Mouse (Mus musculus) embryonic fibroblast, embryonic 13.5 days (primary cell): ENCODE results near the gene Ank3. TPM values are rescaled to one million over a fixed set of nuclear protein-coding genes. Genes with fewer than 3 reads are reported as not detected.

Experiments used
- H3K27ac ChIP-seq: 2 replicates; pipeline ENCODE4 v1.5.1; 2012; ENCODE audit warnings: low read length, control low read depth, inconsistent platforms; ENCODE audit not compliant: insufficient read depth
- H3K4me1 ChIP-seq: 2 replicates; pipeline ENCODE4 v1.6.1; 2011; ENCODE audit warnings: low read length; ENCODE audit not compliant: control insufficient read depth, insufficient read depth
- H3K4me3 ChIP-seq: 2 replicates; pipeline ENCODE4 v1.5.1; 2011; ENCODE audit warnings: mild to moderate bottlenecking, control low read depth, low read length; ENCODE audit not compliant: insufficient read depth
- CTCF ChIP-seq: IDR thresholded peaks from 2 replicates; pipeline ENCODE4 v1.5.1; 2011; ENCODE audit warnings: mild to moderate bottlenecking, control low read depth, low read length, moderate library complexity, borderline replicate concordance; ENCODE audit not compliant: insufficient read depth
- POLR2A ChIP-seq: IDR thresholded peaks from 2 replicates; pipeline ENCODE4 v1.6.1; 2011; ENCODE audit warnings: low read depth, mild to moderate bottlenecking, control low read depth, low read length, moderate library complexity
- polyA plus RNA-seq: library from polyadenylated mRNA; stranded (reverse); fragments of >200 nt; gene quantifications from 2 replicates; pipeline ENCODE4 v1.2.4, GENCODE M21; 2011; ENCODE audit warnings: low read depth; ENCODE audit not compliant: missing spikeins, insufficient read length

The Ank3 gene
- polyA plus RNA-seq, 1 experiment: 21.6 TPM

DNA sequence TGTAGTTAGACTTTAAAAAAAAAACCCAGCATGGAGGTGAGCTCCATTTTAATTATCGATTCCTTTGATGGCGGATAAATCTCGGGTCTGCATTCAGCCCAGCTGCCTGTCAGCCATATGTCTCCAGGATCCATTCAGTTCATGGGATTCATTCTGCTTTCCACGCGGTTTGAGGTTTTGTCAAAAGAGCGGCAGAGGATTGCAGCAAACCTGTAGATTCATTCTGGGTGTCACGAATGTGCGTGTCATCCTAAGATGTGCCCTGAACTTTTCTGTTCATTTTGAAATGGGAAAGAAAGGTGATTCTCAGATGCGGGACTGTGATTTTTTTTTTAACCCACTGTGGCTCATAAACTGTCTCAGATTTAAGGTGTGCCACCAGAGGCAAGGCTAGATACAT is 136.1 kb downstream of the Ank3 start:
- TF ChIP-seq POLR2A (no peak), CTCF (no peak)
- Histone ChIP-seq H3K4me3 (peak overlapping the region; percentile 58), H3K27ac (peak overlapping the region; percentile 1), H3K4me1 (0 out of 2 replicates have a peak, but pooled peaks cover 6% of the 10 kb centered on the region)

GRCm38 (mm10) chr10:69535123-69535930 is 136.8 kb downstream of the Ank3 start:
- Histone ChIP-seq H3K27ac (peak overlapping the region; percentile 1), H3K4me3 (peak overlapping the region; percentile 58), H3K4me1 (0 out of 2 replicates have a peak, but pooled peaks cover 6% of the 10 kb centered on the region)
- TF ChIP-seq CTCF: no peak
- no peak for TF ChIP-seq POLR2A

- 0 out of 2 replicates have a peak, but pooled peaks cover 6% of the 10 kb centered on the region for H3K4me1 ChIP-seq
- no peak overlapping the region for H3K27ac ChIP-seq
- H3K4me3 ChIP-seq: peak overlapping the region; percentile 58; the same call in 1 of the 2 replicates
- TF ChIP-seq POLR2A (no peak), CTCF (no peak)
These were observed 137.3 kb downstream of the Ank3 start for GRCm38 (mm10) chr10:69535931-69536200.

DNA sequence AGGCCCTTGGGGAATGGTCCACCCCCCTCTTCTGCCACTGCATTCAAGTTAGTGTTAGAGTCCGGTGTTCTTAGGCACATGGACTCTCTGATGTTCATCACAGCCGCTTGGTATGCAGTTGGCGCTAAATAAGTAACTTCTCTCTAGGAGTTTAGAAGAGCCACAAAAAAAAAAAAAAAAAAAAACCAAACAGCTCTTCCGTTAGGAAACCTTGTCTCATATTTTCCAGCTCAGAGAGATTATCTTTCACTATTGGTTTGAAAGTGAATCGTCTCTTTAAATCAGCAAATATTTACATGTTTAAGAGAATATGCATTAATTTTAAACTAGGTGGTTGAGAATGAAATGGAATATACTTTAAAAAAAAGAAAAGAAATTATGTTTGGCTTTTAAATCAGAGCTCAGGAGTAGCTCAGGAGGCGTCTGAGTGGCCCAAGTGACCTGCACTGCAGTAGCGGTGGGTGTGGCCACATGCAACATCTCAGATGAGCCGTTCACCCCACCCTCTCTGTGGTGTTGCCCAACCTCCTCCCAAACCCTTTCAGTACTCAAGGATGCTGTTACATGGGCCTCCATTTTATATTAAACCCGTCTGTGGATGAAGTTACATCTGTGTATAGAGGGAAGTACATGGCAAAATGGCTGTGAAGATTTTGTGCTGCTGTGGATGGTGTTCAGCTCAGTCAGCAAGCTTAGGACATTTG is 138.0 kb downstream of the Ank3 start:
- H3K4me1 ChIP-seq: 0 out of 2 replicates have a peak, but pooled peaks cover 6% of the 10 kb centered on the region
- H3K4me3 ChIP-seq: no peak overlapping the region
- no peak overlapping the region for H3K27ac ChIP-seq
- TF ChIP-seq CTCF (no peak), POLR2A (no peak)

DNA sequence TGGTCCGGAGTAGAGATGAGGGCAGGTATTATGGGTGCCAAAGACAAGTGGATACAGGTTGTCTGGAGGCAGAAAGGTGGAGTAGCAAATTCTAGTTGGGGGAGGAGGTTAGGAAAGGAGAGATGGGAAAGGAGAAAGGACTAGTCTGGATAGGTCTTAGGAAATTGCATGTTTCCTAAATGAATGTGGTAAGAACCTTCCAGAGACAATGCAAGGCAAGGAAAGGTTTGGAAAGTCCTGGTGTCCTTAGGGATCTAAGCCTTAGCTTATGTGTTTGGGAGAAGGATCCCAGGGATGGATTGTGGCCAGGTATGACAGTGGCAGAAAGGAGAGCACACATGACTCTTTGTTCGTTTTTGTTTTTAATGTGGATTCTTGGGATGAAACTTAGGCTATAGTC is 139.7 kb downstream of the Ank3 start:
- Histone ChIP-seq H3K4me3 (no peak overlapping the region), H3K4me1 (0 out of 2 replicates have a peak, but pooled peaks cover 6% of the 10 kb centered on the region), H3K27ac (no peak overlapping the region)
- TF ChIP-seq CTCF (no peak), POLR2A (no peak)

GRCm38 (mm10) chr10:69542439-69542838 is 143.9 kb downstream of the Ank3 start:
- TF ChIP-seq POLR2A: no peak
- no peak for TF ChIP-seq CTCF
- H3K4me3 ChIP-seq: no peak overlapping the region
- H3K27ac ChIP-seq: no peak overlapping the region
- H3K4me1 ChIP-seq: 0 out of 2 replicates have a peak, but pooled peaks cover 3% of the 10 kb centered on the region

DNA sequence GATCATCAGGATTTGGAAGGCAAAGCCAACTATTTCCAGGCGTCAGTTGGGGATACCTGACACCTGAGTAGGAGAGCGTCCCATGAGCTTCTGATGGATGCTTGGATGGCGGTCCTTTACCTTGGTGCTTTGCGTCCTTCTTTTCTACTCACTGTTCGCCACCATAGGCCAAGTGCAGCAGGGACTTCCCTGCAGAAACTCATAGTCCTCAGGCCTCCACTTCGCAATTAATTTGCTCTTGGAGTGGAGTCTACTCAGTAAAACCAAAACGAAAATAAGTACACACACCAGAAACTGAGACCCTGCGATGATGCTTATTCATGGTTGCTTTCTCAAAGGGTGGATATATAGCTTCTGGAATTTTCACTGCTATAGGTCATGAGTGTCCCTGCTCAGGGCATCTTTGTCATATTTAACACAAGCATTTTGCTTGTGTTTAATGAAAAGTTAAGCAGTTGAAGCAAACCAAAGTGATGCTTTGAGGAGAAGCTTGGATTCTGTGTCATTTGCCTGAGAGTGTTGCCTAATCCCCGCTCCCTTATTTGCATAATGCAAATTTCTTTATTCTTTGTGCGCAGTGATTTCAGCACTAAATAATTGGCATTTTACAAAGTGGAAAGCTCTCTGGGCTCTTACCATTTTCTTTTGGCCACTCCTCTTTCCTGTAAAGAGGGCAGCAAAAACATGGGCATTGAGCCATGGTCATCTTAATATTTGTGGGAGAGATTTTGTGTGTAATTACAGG is 145.5 kb downstream of the Ank3 start:
- Histone ChIP-seq H3K4me1 (no peaks in the 10 kb centered on the region), H3K27ac (no peak overlapping the region), H3K4me3 (no peak overlapping the region)
- TF ChIP-seq CTCF (no peak), POLR2A (no peak)

DNA sequence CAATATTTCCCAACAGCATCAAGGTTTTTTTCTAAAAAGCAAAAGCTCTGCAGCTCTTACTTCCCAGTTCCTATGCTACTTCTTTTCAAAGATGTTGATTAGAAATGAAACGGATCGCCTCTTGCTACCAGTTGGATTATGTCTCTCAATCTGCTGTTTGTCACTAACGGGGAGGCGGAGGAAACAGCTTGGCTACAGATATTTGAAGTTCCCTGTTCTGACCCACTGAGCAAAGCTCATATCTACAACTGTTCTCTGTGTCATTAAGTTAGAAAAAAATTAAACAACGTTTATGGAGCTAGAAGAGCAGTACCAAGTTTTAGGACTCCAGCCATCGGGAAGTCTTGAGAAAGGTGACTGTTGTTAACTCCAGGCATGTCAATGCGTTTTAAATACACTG is 146.1 kb downstream of the Ank3 start:
- TF ChIP-seq POLR2A (no peak), CTCF (no peak)
- Histone ChIP-seq H3K4me1 (no peaks in the 10 kb centered on the region), H3K4me3 (no peak overlapping the region), H3K27ac (no peak overlapping the region)

DNA sequence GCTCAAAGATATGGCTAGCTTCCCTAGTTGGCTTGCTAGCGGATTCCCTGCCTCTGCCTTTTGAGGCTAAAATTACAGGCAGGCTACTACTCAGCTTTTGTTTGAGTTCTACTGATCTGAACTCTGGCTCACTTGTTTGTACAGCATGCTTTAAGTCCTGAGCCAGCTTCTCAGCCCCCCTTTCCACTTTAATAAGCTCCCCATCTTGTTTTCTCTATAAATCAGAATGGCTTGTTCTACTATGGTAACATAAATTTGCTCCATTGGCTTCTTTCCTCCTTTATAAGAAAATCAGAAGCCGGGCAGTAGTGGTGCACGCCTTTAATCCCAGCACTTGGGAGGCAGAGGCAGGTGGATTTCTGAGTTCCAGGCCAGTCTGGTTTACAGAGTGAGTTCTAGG is 147.4 kb downstream of the Ank3 start:
- TF ChIP-seq CTCF: no peak
- no peak for TF ChIP-seq POLR2A
- Histone ChIP-seq H3K27ac (no peak overlapping the region), H3K4me1 (no peaks in the 10 kb centered on the region), H3K4me3 (no peak overlapping the region)

DNA sequence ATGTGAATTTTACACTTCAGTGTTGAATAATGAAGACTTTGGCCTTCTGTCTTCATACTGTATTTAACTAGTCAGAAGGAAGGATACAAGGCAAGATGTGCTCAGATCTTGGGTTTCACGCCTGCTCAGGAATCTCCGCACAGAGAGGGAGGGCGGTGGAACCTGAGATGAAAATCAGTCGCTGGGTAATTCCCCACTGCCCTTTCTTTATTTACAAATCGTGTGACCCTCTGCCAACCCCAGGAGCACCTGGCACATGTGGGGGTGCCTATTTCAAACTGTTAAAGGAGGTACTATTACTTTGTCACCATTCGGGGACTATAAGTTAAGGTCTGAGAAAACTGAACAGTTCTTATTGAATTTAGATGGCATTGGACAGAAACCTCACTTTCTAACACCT is 148.1 kb downstream of the Ank3 start:
- no peak for TF ChIP-seq POLR2A
- TF ChIP-seq CTCF: no peak
- Histone ChIP-seq H3K4me1 (no peaks in the 10 kb centered on the region), H3K4me3 (no peak overlapping the region), H3K27ac (no peak overlapping the region)
